Mouse (Mus musculus) thymus, adult 2 months (tissue): ENCODE data around the gene 1500015O10Rik.

Experiments
- CTCF ChIP-seq: fragments of 200-500 bp; IDR thresholded peaks from 2 replicates; pipeline ENCODE4 v1.5.1; 2012; ENCODE audit warnings: mild to moderate bottlenecking, control low read depth, low read length, moderate library complexity, borderline replicate concordance; ENCODE audit not compliant: control insufficient read depth, poor library complexity, insufficient read depth; ENCODE audit errors: extremely low read depth
- POLR2A ChIP-seq: fragments of 200-500 bp; IDR thresholded peaks from 2 replicates; pipeline ENCODE4 v1.6.1; 2012; ENCODE audit warnings: mild to moderate bottlenecking, low read length, control low read depth, moderate library complexity; ENCODE audit not compliant: control insufficient read depth, poor library complexity, insufficient read depth; ENCODE audit errors: extremely low read depth

DNA sequence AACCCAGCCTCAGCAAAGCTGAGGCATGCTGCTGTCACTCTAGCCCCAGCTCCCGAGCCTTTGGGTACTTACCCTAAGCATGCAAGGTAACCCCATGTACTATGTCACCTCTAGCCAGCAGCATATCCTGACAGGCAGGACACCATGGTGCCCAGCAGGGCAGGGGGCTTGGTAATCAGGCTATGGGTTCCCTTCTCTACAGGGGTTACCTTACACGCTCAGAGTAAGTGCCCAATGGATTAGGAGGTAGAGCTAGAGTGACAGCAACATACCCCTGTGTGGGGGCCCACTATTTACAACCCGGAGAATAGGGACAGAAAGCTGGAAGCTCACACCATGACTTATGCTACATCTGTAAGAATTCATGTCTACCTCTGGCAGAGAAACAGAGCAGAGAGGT is 39.6 kb downstream of the 1500015O10Rik start:
- TF ChIP-seq CTCF, result no peak
- TF ChIP-seq POLR2A, result no peak
